Mouse (Mus musculus) limb, embryonic 10.5 days (tissue): Measurements from ENCODE around the gene Srrt. TPM values are rescaled to one million over a fixed set of nuclear protein-coding genes. Genes with fewer than 3 reads are reported as not detected.
"Not testable (repeated sequence)": the region's sequence is repeated elsewhere in the genome, so short reads cannot be mapped to it uniquely, and the experiment has no call there.

Experiments
- DNase-seq: peaks from one replicate; pipeline ENCODE4 v3.0.0-alpha.2; 2017; ENCODE audit warnings: low spot score
- H3K27ac ChIP-seq: fragments of 300-500 bp; sonication (generic); 2 replicates; pipeline ENCODE4 v1.5.1; 2016; ENCODE audit warnings: mild to moderate bottlenecking
- H3K27me3 ChIP-seq: fragments of 300-500 bp; sonication (generic); 2 replicates; pipeline ENCODE4 v1.6.1; 2016; ENCODE audit warnings: low read depth, mild to moderate bottlenecking; ENCODE audit not compliant: poor library complexity, severe bottlenecking
- H3K36me3 ChIP-seq: fragments of 300-500 bp; sonication (generic); 2 replicates; pipeline ENCODE4 v1.6.1; 2016; ENCODE audit warnings: mild to moderate bottlenecking, moderate library complexity
- H3K4me1 ChIP-seq: fragments of 300-500 bp; sonication (generic); 2 replicates; pipeline ENCODE4 v1.6.1; 2016
- H3K4me3 ChIP-seq: fragments of 300-500 bp; sonication (generic); 2 replicates; pipeline ENCODE4 v1.5.1; 2016; ENCODE audit warnings: mild to moderate bottlenecking, moderate library complexity
- H3K9me3 ChIP-seq: fragments of 300-500 bp; sonication (generic); replicated peaks from 2 replicates; pipeline ENCODE4 v1.6.1; 2016; ENCODE audit warnings: mild to moderate bottlenecking
- WGBS: fragments of 180-500 bp; shearing (Covaris S2); methylation state at CpG from one replicate; pipeline ENCODE4 v1.1.7; 2016; 5-methylcytosine and 5-hydroxymethylcytosine counted together
- polyA plus RNA-seq: library from polyadenylated mRNA; unstranded; fragments of >200 nt; fragmentation: Nextera tagmentation; extraction: Ambion mirVana; gene quantifications from 2 replicates; pipeline ENCODE4 v1.2.1, GENCODE M21; 2016

The Srrt gene
- polyA plus RNA-seq, 1 experiment from 2014 or later, result 201 TPM

- H3K27ac ChIP-seq, result peak overlapping the region; percentile 56; the same call in 1 of the 2 replicates
- no peak for DNase-seq
- WGBS, result 54% methylated on average over 13 of the region's 13 CpGs
- H3K36me3 ChIP-seq, result peaks cover 2% of the 10 kb centered on the region
- peak overlapping the region; percentile 52 for H3K4me3 ChIP-seq
- H3K27me3 ChIP-seq, result peaks cover 75% of the 10 kb centered on the region
- H3K4me1 ChIP-seq, result peaks cover 58% of the 10 kb centered on the region
- H3K9me3 ChIP-seq, result no peaks in the 10 kb centered on the region
These were observed 17.7 kb downstream of the Srrt start for GRCm38 (mm10) chr5:137289591-137290365.

- H3K27ac ChIP-seq, result peak overlapping the region; percentile 58; the same call in 1 of the 2 replicates
- H3K4me1 ChIP-seq, result peaks cover 51% of the 10 kb centered on the region
- peak; percentile 60 for DNase-seq
- no peaks in the 10 kb centered on the region for H3K9me3 ChIP-seq
- no peaks in the 10 kb centered on the region for H3K36me3 ChIP-seq
- H3K27me3 ChIP-seq, result peaks cover 75% of the 10 kb centered on the region
- peak overlapping the region; percentile 52 for H3K4me3 ChIP-seq
- 3% methylated on average over 25 of the region's 25 CpGs for WGBS
These were observed 18.4 kb downstream of the Srrt start for GRCm38 (mm10) chr5:137288999-137289470.

GRCm38 (mm10) chr5:137287953-137288743 lies 19.3 kb downstream of the Srrt start:
- H3K4me1 ChIP-seq, result peaks cover 42% of the 10 kb centered on the region
- no peaks in the 10 kb centered on the region for H3K9me3 ChIP-seq
- H3K27me3 ChIP-seq, result peaks cover 73% of the 10 kb centered on the region
- WGBS, result 1% methylated on average over 59 of the region's 65 CpGs
- H3K36me3 ChIP-seq, result no peaks in the 10 kb centered on the region
- peak overlapping the region; percentile 52 for H3K4me3 ChIP-seq
- peak; percentile 62 for DNase-seq
- H3K27ac ChIP-seq, result peak overlapping the region; percentile 51; the same call in 1 of the 2 replicates

GRCm38 (mm10) chr5:137287032-137287952 lies 20.2 kb downstream of the Srrt start, which contains the start of gene Ache:
Ache (plus strand) TSS chr5:137287519.
- Histone ChIP-seq H3K27ac (peak within 1 kb of the TSS; percentile 51; the same call in 1 of the 2 replicates), H3K4me1 (peaks cover 39% of the 10 kb centered on the region), H3K4me3 (peak within 1 kb of the TSS; percentile 52), H3K9me3 (no peaks in the 10 kb centered on the region), H3K36me3 (no peaks in the 10 kb centered on the region), H3K27me3 (peaks cover 65% of the 10 kb centered on the region)
- WGBS, result under 1% methylated on average over 39 of the region's 40 CpGs
- DNase-seq, result peak; percentile 59

GRCm38 (mm10) chr5:137286655-137287031 lies 20.8 kb downstream of the Srrt start:
- Histone ChIP-seq H3K4me1 (peaks cover 39% of the 10 kb centered on the region), H3K27ac (no peak overlapping the region), H3K36me3 (no peaks in the 10 kb centered on the region), H3K4me3 (peak overlapping the region; percentile 52), H3K27me3 (peaks cover 58% of the 10 kb centered on the region), H3K9me3 (no peaks in the 10 kb centered on the region)
- WGBS, result 3% methylated on average over 12 of the region's 16 CpGs
- peak; percentile 89 for DNase-seq

- no peak for DNase-seq
- no peaks in the 10 kb centered on the region for H3K36me3 ChIP-seq
- 50% methylated on average over 7 of the region's 7 CpGs for WGBS
- H3K4me1 ChIP-seq, result peaks cover 39% of the 10 kb centered on the region
- no peak overlapping the region for H3K27ac ChIP-seq
- H3K9me3 ChIP-seq, result no peaks in the 10 kb centered on the region
- no peak overlapping the region for H3K4me3 ChIP-seq
- peaks cover 52% of the 10 kb centered on the region for H3K27me3 ChIP-seq
These were observed 21.5 kb downstream of the Srrt start for GRCm38 (mm10) chr5:137285986-137286385.

GRCm38 (mm10) chr5:137285045-137285444 lies 22.4 kb downstream of the Srrt start:
- Histone ChIP-seq H3K27me3 (peaks cover 42% of the 10 kb centered on the region), H3K36me3 (no peaks in the 10 kb centered on the region), H3K4me3 (no peak overlapping the region), H3K4me1 (peaks cover 33% of the 10 kb centered on the region), H3K27ac (no peak overlapping the region), H3K9me3 (no peaks in the 10 kb centered on the region)
- DNase-seq, result no peak
- 63% methylated on average over 5 of the region's 5 CpGs for WGBS

GRCm38 (mm10) chr5:137284411-137284810 lies 23.1 kb downstream of the Srrt start:
- not testable (repeated sequence) for H3K9me3 ChIP-seq, H3K27ac ChIP-seq
- 88% methylated on average over 6 of the region's 6 CpGs for WGBS

GRCm38 (mm10) chr5:137277360-137278342 lies 29.8 kb downstream of the Srrt start:
- Histone ChIP-seq H3K36me3 (no peaks in the 10 kb centered on the region), H3K27me3 (no peaks in the 10 kb centered on the region), H3K9me3 (no peaks in the 10 kb centered on the region), H3K4me3 (no peak overlapping the region), H3K4me1 (peaks cover 10% of the 10 kb centered on the region; the same call in 1 of the 2 replicates), H3K27ac (no peak overlapping the region)
- 51% methylated on average over 18 of the region's 18 CpGs for WGBS
- DNase-seq, result no peak

More at GRCm38 (mm10) chr5:137284411-137284810, 23.1 kb downstream of the Srrt start:
- Histone ChIP-seq H3K27me3 (peaks cover 36% of the 10 kb centered on the region), H3K4me1 (peaks cover 29% of the 10 kb centered on the region)
- not testable (repeated sequence) for DNase-seq, H3K36me3 ChIP-seq, H3K4me3 ChIP-seq

- Histone ChIP-seq H3K9me3 (no peaks in the 10 kb centered on the region), H3K36me3 (no peaks in the 10 kb centered on the region), H3K27me3 (no peaks in the 10 kb centered on the region), H3K27ac (peak overlapping the region; percentile 34), H3K4me3 (no peak overlapping the region), H3K4me1 (peaks cover 7% of the 10 kb centered on the region)
- no peak for DNase-seq
- WGBS, result 35% methylated on average over 18 of the region's 18 CpGs
These were observed 39.2 kb downstream of the Srrt start for GRCm38 (mm10) chr5:137268131-137268910.

- H3K36me3 ChIP-seq, result no peaks in the 10 kb centered on the region
- 91% methylated on average over 11 of the region's 11 CpGs for WGBS
- no peak for DNase-seq
- H3K4me1 ChIP-seq, result peaks cover 7% of the 10 kb centered on the region
- H3K4me3 ChIP-seq, result no peak overlapping the region
- H3K9me3 ChIP-seq, result no peaks in the 10 kb centered on the region
- H3K27me3 ChIP-seq, result no peaks in the 10 kb centered on the region
- H3K27ac ChIP-seq, result no peak overlapping the region
These were observed 42.7 kb downstream of the Srrt start for GRCm38 (mm10) chr5:137264787-137265186.
